Mouse (Mus musculus) hindbrain, postnatal 0 days (tissue): ENCODE measurements around the gene Dok1. TPM values are rescaled to one million over a fixed set of nuclear protein-coding genes. Genes with fewer than 3 reads are reported as not detected.

Experiments
- ATAC-seq: fragments of 200-750 bp; cut with Nextera tagmentation; 2 replicates; pipeline ENCODE4 v1.8.0; 2017; ENCODE audit warnings: mild to moderate bottlenecking, moderate TSS enrichment, moderate library complexity
- DNase-seq: peaks from one replicate; pipeline ENCODE4 v3.0.0-alpha.2; 2015; ENCODE audit warnings: low spot score
- H3K27ac ChIP-seq: fragments of 300-500 bp; sonication (generic); 2 replicates; pipeline ENCODE4 v1.5.1; 2014; ENCODE audit warnings: mild to moderate bottlenecking
- H3K27me3 ChIP-seq: fragments of 300-500 bp; sonication (generic); 2 replicates; pipeline ENCODE4 v1.6.1; 2014; ENCODE audit warnings: low read length, mixed read lengths; ENCODE audit not compliant: insufficient read depth
- H3K36me3 ChIP-seq: fragments of 300-500 bp; sonication (generic); 2 replicates; pipeline ENCODE4 v1.6.1; 2014; ENCODE audit warnings: low read length, mixed read lengths; ENCODE audit not compliant: insufficient read depth
- H3K4me1 ChIP-seq: fragments of 300-500 bp; sonication (generic); 2 replicates; pipeline ENCODE4 v1.6.1; 2014; ENCODE audit warnings: antibody characterized with exemption, low read length, mixed read lengths; ENCODE audit not compliant: insufficient read depth
- H3K4me2 ChIP-seq: fragments of 300-500 bp; sonication (generic); 2 replicates; pipeline ENCODE4 v1.6.1; 2014; ENCODE audit warnings: low read depth, mild to moderate bottlenecking, low read length, moderate library complexity, mixed read lengths
- H3K4me3 ChIP-seq: fragments of 300-500 bp; sonication (generic); 2 replicates; pipeline ENCODE4 v1.5.1; 2014; ENCODE audit warnings: low read length
- H3K9ac ChIP-seq: fragments of 300-500 bp; sonication (generic); replicated peaks from 2 replicates; pipeline ENCODE4 v1.6.1; 2014; ENCODE audit warnings: mild to moderate bottlenecking, low read length, moderate library complexity, mixed read lengths
- H3K9me3 ChIP-seq: fragments of 300-500 bp; sonication (generic); 2 replicates; pipeline ENCODE4 v1.6.1; 2016; ENCODE audit warnings: low read length, mixed read lengths
- CTCF ChIP-seq: IDR thresholded peaks from 2 replicates; pipeline ENCODE4 v1.5.1; 2016; ENCODE audit warnings: antibody characterized with exemption, control low read depth, low read depth
- WGBS: fragments of 180-500 bp; shearing (Covaris S2); extraction: QIAGEN DNeasy Blood & Tissue Kit; methylation state at CpG from one replicate; pipeline ENCODE4 v1.1.7; 2014; 5-methylcytosine and 5-hydroxymethylcytosine counted together
- polyA plus RNA-seq: library from polyadenylated mRNA; unstranded; fragments of >200 nt; fragmentation: Nextera tagmentation; extraction: Ambion mirVana; gene quantifications from 2 replicates; pipeline ENCODE4 v1.2.1, GENCODE M21; 2015
- total RNA-seq: library from RNA; depleted of rRNA; stranded (reverse); fragments of >200 nt; gene quantifications from 2 replicates; pipeline ENCODE4 v1.2.3, GENCODE M21; 2014

Dok1 gene
- total and polyA plus RNA-seq, 2 experiments from 2014 or later, result 2.5 to 4.3 TPM

DNA sequence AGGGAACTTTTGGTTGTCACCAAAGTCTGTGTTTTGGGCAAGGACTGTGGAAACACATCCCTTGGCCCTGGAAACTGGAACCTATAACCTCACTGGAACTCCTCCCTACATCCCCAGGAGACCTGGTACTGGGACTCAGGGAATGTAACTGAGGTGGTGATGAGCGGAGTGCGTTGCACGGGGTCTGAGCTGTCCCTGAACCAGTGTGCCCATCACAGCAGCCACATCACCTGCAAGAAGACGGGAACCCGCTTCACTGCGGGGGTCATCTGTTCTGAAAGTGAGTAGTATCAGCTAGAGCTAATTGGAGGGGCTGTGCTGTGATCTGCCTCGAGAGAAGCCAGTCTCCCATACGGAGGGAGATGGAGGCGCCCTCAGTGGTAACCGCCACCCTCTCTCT lies 16.1 kb upstream of the Dok1 start:
- peaks cover 8% of the 10 kb centered on the region for H3K4me1 ChIP-seq
- no peak overlapping the region for H3K27ac ChIP-seq
- no peak overlapping the region for H3K4me3 ChIP-seq
- no peaks in the 10 kb centered on the region for H3K9me3 ChIP-seq
- TF ChIP-seq CTCF, result no peak
- DNase-seq (no peak), ATAC-seq (no peak)
- no peaks in the 10 kb centered on the region for H3K36me3 ChIP-seq
- 73% methylated on average over 10 of the region's 10 CpGs for WGBS
- H3K9ac ChIP-seq, result no peak overlapping the region
- H3K27me3 ChIP-seq, result no peaks in the 10 kb centered on the region
- H3K4me2 ChIP-seq, result no peak overlapping the region

- no peaks in the 10 kb centered on the region for H3K9me3 ChIP-seq
- H3K4me3 ChIP-seq, result no peak overlapping the region
- no peak for TF ChIP-seq CTCF
- no peaks in the 10 kb centered on the region for H3K36me3 ChIP-seq
- H3K27ac ChIP-seq, result no peak overlapping the region
- H3K9ac ChIP-seq, result no peak overlapping the region
- WGBS, result 75% methylated on average over 9 of the region's 9 CpGs
- H3K27me3 ChIP-seq, result no peaks in the 10 kb centered on the region
- ATAC-seq (no peak), DNase-seq (no peak)
- H3K4me1 ChIP-seq, result no peaks in the 10 kb centered on the region
- no peak overlapping the region for H3K4me2 ChIP-seq
Observed at GRCm38 (mm10) chr6:83044742-83045141, 11.5 kb upstream of the Dok1 start.

DNA sequence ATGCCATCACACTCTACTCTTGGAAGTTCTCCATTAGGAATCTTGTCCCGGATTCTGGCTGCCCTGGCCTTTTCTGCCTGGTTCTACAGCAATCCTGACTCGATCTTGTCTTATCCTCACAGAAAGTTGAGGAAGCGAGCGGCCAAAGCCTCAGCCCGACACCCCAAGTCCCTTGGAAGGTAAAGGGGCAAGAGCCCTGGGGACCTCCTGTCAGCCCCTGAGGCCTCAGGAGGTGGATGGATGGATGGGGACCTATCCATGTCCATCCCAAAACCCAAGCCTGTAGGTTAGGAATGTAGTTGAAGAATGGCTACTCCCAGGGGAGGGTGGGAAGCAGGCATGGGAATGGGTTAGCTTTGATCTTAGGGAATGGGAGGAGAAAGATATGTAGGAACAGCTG lies 10.7 kb upstream of the Dok1 start:
- no peak for ATAC-seq
- Histone ChIP-seq H3K4me1 (no peaks in the 10 kb centered on the region), H3K9me3 (no peaks in the 10 kb centered on the region), H3K27ac (no peak overlapping the region), H3K9ac (no peak overlapping the region), H3K27me3 (no peaks in the 10 kb centered on the region), H3K4me3 (no peak overlapping the region), H3K4me2 (no peak overlapping the region), H3K36me3 (no peaks in the 10 kb centered on the region)
- TF ChIP-seq CTCF, result no peak
- 86% methylated on average over 5 of the region's 5 CpGs for WGBS
- no peak for DNase-seq

GRCm38 (mm10) chr6:83043561-83043960 lies 10.3 kb upstream of the Dok1 start:
- no peak overlapping the region for H3K9ac ChIP-seq
- ATAC-seq, result no peak
- no peak overlapping the region for H3K27ac ChIP-seq
- TF ChIP-seq CTCF, result no peak
- H3K36me3 ChIP-seq, result no peaks in the 10 kb centered on the region
- H3K4me3 ChIP-seq, result no peak overlapping the region
- 65% methylated on average over 6 of the region's 6 CpGs for WGBS
- no peaks in the 10 kb centered on the region for H3K9me3 ChIP-seq
- DNase-seq, result no peak
- H3K4me1 ChIP-seq, result peaks cover 3% of the 10 kb centered on the region; the same call in 1 of the 2 replicates
- no peaks in the 10 kb centered on the region for H3K27me3 ChIP-seq
- H3K4me2 ChIP-seq, result no peak overlapping the region

DNA sequence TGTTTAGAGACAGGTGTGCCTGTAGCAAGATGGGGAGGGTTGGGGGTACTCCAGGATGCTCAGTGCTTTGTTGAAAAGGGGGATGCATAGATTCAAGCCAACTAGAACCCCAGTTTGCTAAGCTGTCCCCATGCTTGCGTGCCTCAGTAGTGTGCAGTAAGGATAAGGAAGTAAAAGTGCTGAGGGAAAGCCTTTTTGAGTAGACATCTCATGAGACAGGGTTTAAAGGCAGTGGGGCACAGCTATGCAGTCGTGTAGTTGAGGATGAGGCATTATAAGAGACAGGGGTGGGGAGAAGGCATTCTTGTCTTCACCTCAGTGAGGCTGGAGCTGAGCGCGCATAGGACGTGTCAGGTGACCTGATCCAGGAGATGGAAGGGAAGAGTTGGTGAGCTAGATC lies 7.3 kb upstream of the Dok1 start:
- no peak for TF ChIP-seq CTCF
- Histone ChIP-seq H3K27ac (no peak overlapping the region), H3K4me3 (no peak overlapping the region), H3K27me3 (no peaks in the 10 kb centered on the region), H3K9me3 (no peaks in the 10 kb centered on the region), H3K4me2 (no peak overlapping the region), H3K9ac (no peak overlapping the region), H3K4me1 (peaks cover 7% of the 10 kb centered on the region; the same call in 1 of the 2 replicates), H3K36me3 (no peaks in the 10 kb centered on the region)
- DNase-seq (no peak), ATAC-seq (no peak)
- WGBS, result 77% methylated on average over 5 of the region's 5 CpGs

- Histone ChIP-seq H3K4me1 (peaks cover 7% of the 10 kb centered on the region; the same call in 1 of the 2 replicates), H3K27ac (no peak overlapping the region), H3K4me3 (peak overlapping the region; percentile 21), H3K9ac (peak overlapping the region; percentile 24; the same call in 1 of the 2 replicates), H3K9me3 (no peaks in the 10 kb centered on the region), H3K27me3 (peaks cover 6% of the 10 kb centered on the region; the same call in 1 of the 2 replicates), H3K36me3 (no peaks in the 10 kb centered on the region), H3K4me2 (peak overlapping the region; percentile 53)
- ATAC-seq (peak; percentile 74), DNase-seq (peak; percentile 87)
- WGBS, result 7% methylated on average over 24 of the region's 24 CpGs
- no peak for TF ChIP-seq CTCF
Observed at GRCm38 (mm10) chr6:83038496-83039012, 5.3 kb upstream of the Dok1 start.

GRCm38 (mm10) chr6:83037188-83037587 lies 3.9 kb upstream of the Dok1 start:
- WGBS, result 82% methylated on average over 8 of the region's 8 CpGs
- TF ChIP-seq CTCF, result no peak
- Histone ChIP-seq H3K4me1 (peaks cover 13% of the 10 kb centered on the region; the same call in 1 of the 2 replicates), H3K4me3 (no peak overlapping the region), H3K9me3 (no peaks in the 10 kb centered on the region), H3K4me2 (no peak overlapping the region), H3K36me3 (no peaks in the 10 kb centered on the region), H3K27ac (no peak overlapping the region), H3K9ac (no peak overlapping the region), H3K27me3 (peaks cover 20% of the 10 kb centered on the region; the same call in 1 of the 2 replicates)
- no peak for ATAC-seq
- DNase-seq, result no peak
